Mouse (Mus musculus) megakaryocyte, embryonic 14.5 days (primary cell): ENCODE results near the gene Pld5.

Source experiments
- FLI1 ChIP-seq: IDR thresholded peaks from 2 replicates; pipeline ENCODE4 v1.6.1; 2012; ENCODE audit warnings: low read length, inconsistent platforms, mixed read lengths
- GATA1 ChIP-seq: IDR thresholded peaks from 3 replicates; pipeline ENCODE4 v1.6.1; 2012; ENCODE audit warnings: mixed read lengths, low read length, inconsistent platforms, borderline replicate concordance

DNA sequence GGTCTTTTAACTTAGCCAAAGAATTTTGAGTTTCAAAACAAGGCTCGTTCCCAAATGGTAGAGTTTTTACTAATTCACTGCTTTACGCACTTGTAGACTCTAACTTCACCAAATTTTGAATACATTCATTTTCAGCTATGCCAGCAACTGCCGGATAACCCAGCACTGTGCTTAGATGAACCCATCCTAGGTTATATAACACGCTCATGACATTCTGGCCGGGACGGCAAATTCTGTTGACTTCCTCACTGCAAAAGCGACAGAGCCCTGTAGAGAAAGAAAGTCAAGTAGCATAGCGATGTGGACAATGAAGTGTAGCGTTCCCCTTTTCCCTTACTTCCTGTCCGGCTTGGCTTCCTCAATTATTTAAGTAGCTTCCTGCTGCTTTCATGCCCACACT, 51.3 kb downstream of the Pld5 start:
- TF ChIP-seq FLI1 (no peak), GATA1 (no peak)
